Mouse (Mus musculus): ENCODE data around the gene Prep. TPM values are rescaled to one million over a fixed set of nuclear protein-coding genes. Genes with fewer than 3 reads are reported as not detected.

The Prep gene
- polyA plus RNA-seq (2012; fragmentation: generic; extraction: Trizol) = 35.6 TPM

- TF ChIP-seq REST (IDR thresholded peaks at IDR 0.05; ENCODE audit: insufficient read depth, insufficient read length) (peak; percentile 66), MYOD1 (IDR thresholded peaks at IDR 0.05; ENCODE audit: control insufficient read depth in 1 of 3, insufficient read length in 2 of 3, low read depth in 2 of 3) (peak in 2 of 3 experiments; percentile 39 to 76), MAX (IDR thresholded peaks at IDR 0.05; ENCODE audit: low read depth) (no peak), MYOG (IDR thresholded peaks at IDR 0.05; ENCODE audit: control insufficient read depth in 1 of 3, insufficient read depth in 1 of 3, insufficient read length in 2 of 3, low read depth in 2 of 3) (peak in 2 of 3 experiments; percentile 69 to 74), SRF (IDR thresholded peaks at IDR 0.05; ENCODE audit: control insufficient read depth, insufficient read length, low read depth) (peak; percentile 33), POLR2AphosphoS2 (IDR thresholded peaks at IDR 0.05; ENCODE audit: insufficient read length, low read depth) (peak; percentile 97), TCF12 (IDR thresholded peaks at IDR 0.05; ENCODE audit: insufficient read depth, poor library complexity, severe bottlenecking) (no peak), TCF3 (IDR thresholded peaks at IDR 0.05; ENCODE audit: insufficient read length, low read depth) (peak; percentile 41), POLR2A (IDR thresholded peaks at IDR 0.05; ENCODE audit: insufficient read length, low read depth) (peak; percentile 98)
- H3K79me2 ChIP-seq (ENCODE audit: control insufficient read depth, insufficient read depth) = peaks cover 52% of the 10 kb centered on the region
- H3ac ChIP-seq (ENCODE audit: control insufficient read depth, insufficient read length) = peak within 1 kb of the TSS; percentile 72
- H3K4me3 ChIP-seq = peak within 1 kb of the TSS; percentile 77
- H3K4me2 ChIP-seq (ENCODE audit: low read depth) = peak within 1 kb of the TSS; percentile 97
- no peaks in the 10 kb centered on the region for H3K36me3 ChIP-seq (ENCODE audit: control insufficient read depth, insufficient read depth)
- no peaks in the 10 kb centered on the region for H3K27me3 ChIP-seq (ENCODE audit: control insufficient read depth, insufficient read depth, insufficient read length)
Observed at GRCm38 (mm10) chr10:45066931-45067308, at the start of gene Prep. TSS of gene Prep (plus strand) at chr10:45067203.

- Histone ChIP-seq H3ac (ENCODE audit: control insufficient read depth, insufficient read length) (no peak overlapping the region), H3K79me2 (ENCODE audit: control insufficient read depth, insufficient read depth) (no peaks in the 10 kb centered on the region), H3K4me3 (no peak overlapping the region), H3K4me2 (ENCODE audit: low read depth) (no peak overlapping the region), H3K36me3 (ENCODE audit: control insufficient read depth, insufficient read depth) (no peaks in the 10 kb centered on the region), H3K27me3 (ENCODE audit: control insufficient read depth, insufficient read depth, insufficient read length) (no peaks in the 10 kb centered on the region)
- no peak for TF ChIP-seq REST (IDR thresholded peaks at IDR 0.05; ENCODE audit: insufficient read depth, insufficient read length)
- TF ChIP-seq CEBPB (IDR thresholded peaks at IDR 0.05; ENCODE audit: insufficient read depth, poor library complexity, severe bottlenecking) = no peak
- no peak for TF ChIP-seq MYOG (IDR thresholded peaks at IDR 0.05; ENCODE audit: control insufficient read depth in 1 of 3, insufficient read depth in 1 of 3, insufficient read length in 2 of 3, low read depth in 2 of 3)
- TF ChIP-seq TCF12 (IDR thresholded peaks at IDR 0.05; ENCODE audit: insufficient read depth, poor library complexity, severe bottlenecking) = no peak
- TF ChIP-seq TCF3 (IDR thresholded peaks at IDR 0.05; ENCODE audit: insufficient read length, low read depth) = no peak
- TF ChIP-seq USF1 (IDR thresholded peaks at IDR 0.05; ENCODE audit: low read depth) = no peak
- no peak for TF ChIP-seq E2F4 (IDR thresholded peaks at IDR 0.05; ENCODE audit: insufficient read depth)
- no peak for TF ChIP-seq SRF (IDR thresholded peaks at IDR 0.05; ENCODE audit: control insufficient read depth, insufficient read length, low read depth)
- no peak for TF ChIP-seq POLR2AphosphoS2 (IDR thresholded peaks at IDR 0.05; ENCODE audit: insufficient read length, low read depth)
- TF ChIP-seq POLR2A (IDR thresholded peaks at IDR 0.05; ENCODE audit: insufficient read length, low read depth) = no peak
- no peak for TF ChIP-seq MYOD1 (IDR thresholded peaks at IDR 0.05; ENCODE audit: control insufficient read depth in 1 of 3, insufficient read length in 2 of 3, low read depth in 2 of 3)
- TF ChIP-seq MAX (IDR thresholded peaks at IDR 0.05; ENCODE audit: low read depth) = no peak
Observed at GRCm38 (mm10) chr10:45017352-45017751, 49.7 kb upstream of the Prep start.

- no peak overlapping the region for H3K4me2 ChIP-seq (ENCODE audit: low read depth)
- no peaks in the 10 kb centered on the region for H3K27me3 ChIP-seq (ENCODE audit: control insufficient read depth, insufficient read depth, insufficient read length)
- H3K36me3 ChIP-seq (ENCODE audit: control insufficient read depth, insufficient read depth) = no peaks in the 10 kb centered on the region
- no peak overlapping the region for H3ac ChIP-seq (ENCODE audit: control insufficient read depth, insufficient read length)
- no peak overlapping the region for H3K4me3 ChIP-seq
- H3K79me2 ChIP-seq (ENCODE audit: control insufficient read depth, insufficient read depth) = no peaks in the 10 kb centered on the region
- TF ChIP-seq TCF3 (IDR thresholded peaks at IDR 0.05; ENCODE audit: insufficient read length, low read depth) (no peak), CEBPB (IDR thresholded peaks at IDR 0.05; ENCODE audit: insufficient read depth, poor library complexity, severe bottlenecking) (no peak), REST (IDR thresholded peaks at IDR 0.05; ENCODE audit: insufficient read depth, insufficient read length) (no peak), MYOD1 (IDR thresholded peaks at IDR 0.05; ENCODE audit: control insufficient read depth in 1 of 3, insufficient read length in 2 of 3, low read depth in 2 of 3) (no peak), POLR2AphosphoS2 (IDR thresholded peaks at IDR 0.05; ENCODE audit: insufficient read length, low read depth) (no peak), MYOG (IDR thresholded peaks at IDR 0.05; ENCODE audit: control insufficient read depth in 1 of 3, insufficient read depth in 1 of 3, insufficient read length in 2 of 3, low read depth in 2 of 3) (no peak), SRF (IDR thresholded peaks at IDR 0.05; ENCODE audit: control insufficient read depth, insufficient read length, low read depth) (no peak), POLR2A (IDR thresholded peaks at IDR 0.05; ENCODE audit: insufficient read length, low read depth) (no peak)
Observed at GRCm38 (mm10) chr10:45017851-45018250, 49.2 kb upstream of the Prep start.

- Histone ChIP-seq H3K4me2 (ENCODE audit: low read depth) (peak overlapping the region; percentile 43), H3ac (ENCODE audit: control insufficient read depth, insufficient read length) (no peak overlapping the region), H3K4me3 (no peak overlapping the region), H3K36me3 (ENCODE audit: control insufficient read depth, insufficient read depth) (no peaks in the 10 kb centered on the region), H3K79me2 (ENCODE audit: control insufficient read depth, insufficient read depth) (no peaks in the 10 kb centered on the region), H3K27me3 (ENCODE audit: control insufficient read depth, insufficient read depth, insufficient read length) (no peaks in the 10 kb centered on the region)
- TF ChIP-seq MYOD1 (IDR thresholded peaks at IDR 0.05; ENCODE audit: control insufficient read depth in 1 of 3, insufficient read length in 2 of 3, low read depth in 2 of 3) = peak in 2 of 3 experiments; percentile 17 to 51
- no peak for TF ChIP-seq E2F4 (IDR thresholded peaks at IDR 0.05; ENCODE audit: insufficient read depth)
- TF ChIP-seq CEBPB (IDR thresholded peaks at IDR 0.05; ENCODE audit: insufficient read depth, poor library complexity, severe bottlenecking) = no peak
- TF ChIP-seq MAX (IDR thresholded peaks at IDR 0.05; ENCODE audit: low read depth) = no peak
Observed at GRCm38 (mm10) chr10:45019418-45019817, 47.6 kb upstream of the Prep start.

- no peak overlapping the region for H3K4me3 ChIP-seq
- no peaks in the 10 kb centered on the region for H3K27me3 ChIP-seq (ENCODE audit: control insufficient read depth, insufficient read depth, insufficient read length)
- no peaks in the 10 kb centered on the region for H3K79me2 ChIP-seq (ENCODE audit: control insufficient read depth, insufficient read depth)
- no peak overlapping the region for H3ac ChIP-seq (ENCODE audit: control insufficient read depth, insufficient read length)
- H3K4me2 ChIP-seq (ENCODE audit: low read depth) = peak overlapping the region; percentile 43
- H3K36me3 ChIP-seq (ENCODE audit: control insufficient read depth, insufficient read depth) = no peaks in the 10 kb centered on the region
- TF ChIP-seq TCF12 (IDR thresholded peaks at IDR 0.05; ENCODE audit: insufficient read depth, poor library complexity, severe bottlenecking) = no peak
- TF ChIP-seq TCF3 (IDR thresholded peaks at IDR 0.05; ENCODE audit: insufficient read length, low read depth) = no peak
- TF ChIP-seq POLR2A (IDR thresholded peaks at IDR 0.05; ENCODE audit: insufficient read length, low read depth) = no peak
- TF ChIP-seq USF1 (IDR thresholded peaks at IDR 0.05; ENCODE audit: low read depth) = no peak
- no peak for TF ChIP-seq MYOD1 (IDR thresholded peaks at IDR 0.05; ENCODE audit: control insufficient read depth in 1 of 3, insufficient read length in 2 of 3, low read depth in 2 of 3)
- TF ChIP-seq CEBPB (IDR thresholded peaks at IDR 0.05; ENCODE audit: insufficient read depth, poor library complexity, severe bottlenecking) = no peak
- no peak for TF ChIP-seq REST (IDR thresholded peaks at IDR 0.05; ENCODE audit: insufficient read depth, insufficient read length)
- TF ChIP-seq SRF (IDR thresholded peaks at IDR 0.05; ENCODE audit: control insufficient read depth, insufficient read length, low read depth) = no peak
- TF ChIP-seq POLR2AphosphoS2 (IDR thresholded peaks at IDR 0.05; ENCODE audit: insufficient read length, low read depth) = no peak
- TF ChIP-seq E2F4 (IDR thresholded peaks at IDR 0.05; ENCODE audit: insufficient read depth) = no peak
Observed at GRCm38 (mm10) chr10:45019849-45020248, 47.2 kb upstream of the Prep start.
